Mouse (Mus musculus) fat pad, adult 2 months (tissue): ENCODE results near the gene Mcm10.
A peak's percentile ranks its signal among the peaks of the same experiment; 100 is the strongest.
"Not testable (repeated sequence)": the region's sequence is repeated elsewhere in the genome, so short reads cannot be mapped to it uniquely, and the experiment has no call there.

Experiments used
- DNase-seq: peaks from one replicate; pipeline ENCODE4 v3.0.0-alpha.2; 2011; ENCODE audit warnings: low read depth, low spot score; ENCODE audit errors: extremely low read depth

Gene Mcm10

DNA sequence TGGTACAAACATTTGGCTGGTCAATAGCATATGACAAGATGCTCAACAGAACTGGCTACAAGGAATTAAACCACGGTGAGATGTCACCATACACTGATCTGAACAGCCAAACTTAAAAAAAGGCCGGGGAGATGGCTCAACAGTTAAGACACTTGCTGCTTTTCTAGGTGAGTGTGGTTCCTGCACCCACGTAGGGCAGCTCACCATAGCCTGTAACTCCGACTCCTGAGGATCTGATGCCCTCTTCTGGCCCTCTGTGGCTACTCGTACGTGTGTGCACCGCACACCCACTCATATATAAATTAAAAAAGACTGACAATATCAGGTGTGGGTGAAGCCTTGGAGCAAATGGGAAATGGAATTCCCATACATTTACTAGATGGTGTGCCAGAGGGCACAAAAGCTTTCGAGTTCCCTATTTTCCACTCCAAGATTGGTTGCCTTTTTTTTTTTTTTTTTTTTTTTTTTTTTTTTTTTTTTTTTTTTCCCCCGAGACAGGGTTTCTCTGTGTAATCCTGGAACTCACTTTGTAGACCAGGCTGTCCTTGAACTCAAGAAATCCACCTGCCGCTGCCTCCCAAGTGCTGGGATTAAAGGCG is 23.7 kb downstream of the Mcm10 start:
- no peak for DNase-seq

DNA sequence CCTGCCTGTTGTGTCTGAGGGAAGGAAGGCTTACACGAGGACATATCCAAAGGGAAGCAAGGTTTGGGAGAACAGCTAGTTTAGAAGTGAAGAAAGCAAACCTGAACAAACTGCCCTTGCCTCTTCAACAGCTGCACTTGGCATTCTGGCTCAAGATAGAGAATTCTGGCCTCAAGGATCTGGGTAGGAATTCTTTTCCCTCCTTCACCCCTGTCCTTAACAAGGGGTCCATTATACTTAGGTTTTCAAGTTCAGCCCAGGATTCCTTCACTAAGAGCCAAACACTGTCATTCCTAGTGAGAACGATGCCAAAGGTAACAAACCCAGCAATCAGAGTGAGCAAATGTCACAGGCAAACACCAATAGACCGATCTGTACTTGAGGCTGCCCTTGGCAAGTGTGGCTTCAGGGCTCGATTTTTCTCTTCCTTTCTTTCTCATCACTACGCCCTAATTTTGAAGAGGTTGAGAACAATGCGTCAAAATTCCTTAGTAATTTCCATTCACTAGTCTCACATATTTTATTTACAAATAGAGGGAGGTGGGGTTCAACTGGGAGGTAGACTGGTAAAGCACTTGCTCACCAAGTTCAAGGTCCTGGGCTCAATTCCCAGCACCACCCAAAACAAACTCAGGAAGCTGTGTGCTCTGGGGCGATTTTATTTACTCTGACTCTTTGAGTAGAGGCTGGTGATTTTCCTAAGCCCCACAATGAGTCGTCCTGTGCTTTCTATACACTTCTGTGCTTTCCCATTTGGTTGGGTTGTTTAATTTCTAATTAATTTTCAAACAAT is 25.0 kb downstream of the Mcm10 start:
- no peak for DNase-seq

DNA sequence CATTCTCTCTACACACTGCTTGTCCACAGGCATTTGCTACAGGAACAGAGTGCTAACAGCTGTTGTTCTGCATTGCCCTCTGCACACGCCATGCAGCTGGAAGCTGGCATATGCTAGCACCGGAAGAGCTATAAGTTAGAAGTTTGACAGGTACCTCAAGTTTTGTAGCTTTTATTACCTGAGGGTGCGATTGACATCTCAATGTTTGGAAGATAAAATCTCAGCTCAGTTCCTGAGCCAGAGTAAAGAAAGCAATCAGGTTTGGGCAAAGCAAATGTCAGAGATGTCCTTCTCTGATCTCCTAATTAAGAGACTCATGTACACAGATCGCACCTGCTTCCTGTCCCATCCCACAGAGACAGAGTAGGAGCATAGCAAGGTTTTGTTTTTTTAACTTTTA is 25.8 kb downstream of the Mcm10 start:
- peak; percentile 61 for DNase-seq

DNA sequence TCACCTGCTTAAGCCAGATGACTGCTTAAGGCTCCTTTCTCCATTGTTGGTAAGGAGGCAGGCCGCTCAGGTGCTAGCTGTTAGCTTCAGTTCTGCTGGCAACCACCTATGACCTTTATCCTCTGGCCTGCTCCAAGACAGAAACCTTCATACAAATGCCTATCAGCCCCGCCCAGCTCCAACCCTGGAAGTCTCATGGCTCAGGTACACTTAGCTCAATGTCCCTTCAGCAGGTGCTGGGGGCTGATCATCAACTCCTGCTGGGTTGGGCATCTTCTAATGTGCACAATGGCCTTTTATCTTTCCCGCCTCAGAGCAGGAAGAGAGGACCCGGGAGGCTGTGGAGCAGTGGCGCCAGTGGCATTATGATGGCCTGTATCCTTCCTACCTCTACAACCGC is 27.6 kb downstream of the Mcm10 start:
- DNase-seq = no peak

DNA sequence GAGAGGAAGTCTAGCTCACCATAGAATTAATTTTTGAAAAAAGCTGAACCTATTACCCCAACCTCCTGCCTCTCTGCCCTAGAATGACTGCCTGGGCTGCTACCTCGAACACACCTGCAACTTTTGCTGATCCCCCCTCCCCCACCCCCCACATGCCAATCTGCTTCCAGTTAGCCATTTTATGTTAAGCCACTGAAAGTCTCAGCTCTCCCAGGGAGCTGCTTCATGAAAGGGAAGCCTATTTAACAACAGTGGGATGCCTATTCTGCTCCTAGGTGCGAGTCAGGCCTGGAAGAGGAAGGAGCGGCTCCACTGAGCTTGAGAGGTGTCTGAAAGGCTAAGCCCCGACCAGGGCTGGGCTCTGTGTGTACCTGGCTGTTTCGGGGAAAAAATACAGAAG is 28.6 kb downstream of the Mcm10 start:
- no peak for DNase-seq

DNA sequence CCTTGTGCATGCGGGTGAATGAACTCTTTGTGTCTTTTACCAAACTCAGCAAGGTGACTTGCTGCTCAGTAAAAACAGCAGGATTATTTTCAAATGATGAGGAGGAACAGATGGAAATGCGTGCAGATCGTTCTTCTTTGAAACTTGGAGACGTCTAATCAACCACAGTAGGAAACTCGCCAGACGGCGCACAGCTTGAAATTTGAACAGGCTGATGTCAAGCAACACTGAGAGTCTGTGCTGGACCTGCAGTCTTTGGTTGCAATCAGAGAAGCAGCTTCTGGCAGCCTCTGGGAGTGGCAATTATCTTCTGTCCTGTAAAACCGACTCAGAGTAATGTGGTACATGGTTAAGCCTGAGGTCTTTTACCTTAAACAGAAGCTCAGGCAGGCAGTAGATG is 34.5 kb downstream of the Mcm10 start:
- no peak for DNase-seq

DNA sequence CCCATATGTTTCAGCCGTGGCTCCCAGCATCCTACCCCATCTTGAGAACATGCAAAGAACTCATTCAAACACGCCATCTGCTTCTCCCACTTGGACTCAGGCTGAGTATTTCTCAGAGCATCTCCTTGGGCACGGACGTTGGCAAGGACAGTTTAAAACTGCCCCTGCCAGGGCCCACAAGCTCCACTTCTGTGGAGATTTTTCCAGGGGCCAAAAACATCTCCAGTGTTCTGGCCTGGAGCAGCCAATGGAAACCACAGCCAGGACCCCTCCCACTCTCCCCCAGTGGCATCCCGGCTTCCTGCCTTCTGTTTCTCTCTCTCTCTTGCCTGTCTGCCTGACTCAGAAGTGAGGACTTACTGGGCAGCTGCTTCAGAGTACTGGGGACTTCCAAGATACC is 36.8 kb downstream of the Mcm10 start, which contains the start of gene Ucma:
Gene Ucma (plus strand): TSS at position 316 of the 400 bp plus-strand sequence.
- no peak for DNase-seq

DNA sequence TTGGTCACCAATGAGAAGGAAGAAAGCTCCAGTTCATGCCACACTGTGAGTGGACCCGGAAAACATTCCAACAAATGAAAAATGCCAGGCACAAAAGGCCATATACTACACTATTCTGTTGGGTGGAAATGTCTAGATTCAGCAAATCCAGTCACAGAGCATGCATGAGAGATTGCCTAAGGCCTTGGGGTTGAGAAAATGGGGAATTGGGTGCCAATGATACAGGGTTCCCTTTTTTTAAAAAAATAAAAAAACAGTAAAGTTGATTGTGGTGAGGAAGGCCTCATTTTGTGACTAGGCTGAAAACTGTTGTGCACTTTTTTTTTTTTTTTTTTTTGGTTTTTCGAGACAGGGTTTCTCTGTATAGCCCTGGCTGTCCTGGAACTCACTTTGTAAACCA is 43.5 kb downstream of the Mcm10 start:
- no peak for DNase-seq

DNA sequence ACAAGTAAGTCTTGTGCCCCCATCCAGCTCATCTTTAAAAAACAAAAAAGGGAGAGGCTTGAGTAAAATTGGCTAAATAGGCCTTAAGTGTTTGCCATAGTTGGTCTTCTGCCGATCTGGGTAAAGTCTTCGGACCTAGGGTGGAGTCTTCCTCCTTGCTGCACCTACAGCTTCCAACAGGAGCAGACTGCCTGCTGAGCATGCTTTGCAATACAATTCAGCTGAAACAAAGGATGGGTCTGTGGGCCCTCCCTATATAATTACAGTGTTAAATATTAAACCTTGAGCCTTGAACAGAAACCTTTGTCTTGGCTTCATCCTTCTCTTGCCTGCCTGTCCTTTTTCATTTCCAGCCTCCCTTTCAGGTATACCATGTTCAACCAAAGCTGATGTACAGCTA is 44.8 kb downstream of the Mcm10 start:
- DNase-seq = no peak

DNA sequence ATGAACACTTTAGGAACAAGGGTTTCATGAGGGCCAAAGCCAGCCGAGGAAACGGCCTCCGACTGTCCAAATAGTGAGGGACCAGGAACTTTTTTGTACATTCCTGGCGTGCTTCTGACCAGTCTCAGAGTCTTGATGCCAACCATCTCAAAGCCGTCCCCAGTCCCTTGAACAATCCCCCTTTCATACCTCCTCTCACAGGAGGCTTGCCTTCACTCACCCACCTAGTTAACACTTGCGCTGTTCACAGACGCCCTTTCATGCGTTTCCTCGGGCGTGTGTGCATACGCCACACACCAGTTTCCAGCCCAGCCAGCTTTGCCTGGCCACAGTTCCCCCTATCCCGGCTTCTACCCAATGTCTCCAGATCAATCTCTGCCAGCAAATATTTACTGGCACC is 54.6 kb downstream of the Mcm10 start:
- no peak for DNase-seq

DNA sequence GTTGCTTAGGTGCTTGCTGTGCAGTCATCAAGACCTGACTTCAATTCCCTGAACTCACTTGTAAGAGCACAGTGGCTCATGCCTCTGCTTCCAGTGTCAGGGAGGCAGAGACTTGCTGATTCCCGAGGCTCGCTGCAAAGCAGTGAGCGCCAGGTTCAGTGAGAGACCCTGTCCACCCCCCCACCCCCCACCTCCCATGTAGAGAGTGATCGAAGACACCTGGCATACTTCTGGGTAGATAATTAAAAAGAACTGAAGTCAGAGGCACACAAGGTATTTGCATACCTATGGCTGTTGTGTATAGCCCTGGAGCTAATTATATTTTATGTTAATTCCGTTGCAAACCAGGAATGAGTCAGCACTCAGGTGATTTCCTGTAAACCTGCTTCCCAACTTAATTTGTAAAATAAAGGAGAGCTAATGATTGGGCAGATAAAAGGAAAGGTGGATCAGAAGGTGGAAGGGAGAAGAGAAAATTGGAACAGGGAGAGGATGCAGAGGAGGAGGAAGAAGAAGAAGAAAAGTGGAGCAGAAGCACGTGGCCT is 58.3 kb downstream of the Mcm10 start:
- DNase-seq = no peak

DNA sequence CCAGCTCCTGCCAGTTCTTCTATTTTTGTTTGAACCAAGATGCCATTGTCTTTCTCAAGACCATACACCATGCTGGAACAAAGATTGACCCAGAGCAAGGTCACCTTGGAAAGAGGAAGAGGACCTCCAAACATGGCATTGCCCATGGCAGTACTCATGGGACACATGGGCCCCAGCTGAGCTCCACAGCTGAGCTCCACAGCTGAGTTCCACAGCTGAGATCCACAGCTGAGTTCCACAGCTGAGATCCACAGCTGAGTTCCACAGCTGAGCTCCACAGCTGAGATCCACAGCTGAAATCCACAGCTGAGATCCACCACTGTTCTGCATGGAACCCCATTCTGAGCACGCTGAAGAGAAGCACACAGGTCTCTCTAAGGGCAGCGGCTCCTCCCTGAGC is 61.6 kb downstream of the Mcm10 start:
- DNase-seq = no peak

DNA sequence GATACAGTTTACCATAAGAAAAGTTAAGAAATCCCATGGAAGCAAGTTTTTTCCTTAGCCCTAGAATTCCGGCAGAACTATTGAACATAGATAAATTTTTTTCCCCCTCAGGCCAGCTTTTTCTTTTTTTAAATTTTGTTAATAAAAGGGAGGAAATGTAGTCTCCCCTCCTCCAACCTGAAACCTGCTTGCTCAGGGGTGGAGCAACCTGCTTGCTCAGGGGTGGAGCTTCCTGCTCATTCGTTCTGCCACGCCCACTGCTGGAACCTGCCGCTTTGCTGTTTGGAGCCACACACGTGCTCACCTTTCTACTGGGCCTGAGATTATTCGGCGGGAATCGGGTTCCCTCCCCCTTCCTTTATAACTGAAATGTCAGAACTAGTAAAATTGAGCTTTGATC is 62.9 kb downstream of the Mcm10 start:
- not testable (repeated sequence) for DNase-seq

DNA sequence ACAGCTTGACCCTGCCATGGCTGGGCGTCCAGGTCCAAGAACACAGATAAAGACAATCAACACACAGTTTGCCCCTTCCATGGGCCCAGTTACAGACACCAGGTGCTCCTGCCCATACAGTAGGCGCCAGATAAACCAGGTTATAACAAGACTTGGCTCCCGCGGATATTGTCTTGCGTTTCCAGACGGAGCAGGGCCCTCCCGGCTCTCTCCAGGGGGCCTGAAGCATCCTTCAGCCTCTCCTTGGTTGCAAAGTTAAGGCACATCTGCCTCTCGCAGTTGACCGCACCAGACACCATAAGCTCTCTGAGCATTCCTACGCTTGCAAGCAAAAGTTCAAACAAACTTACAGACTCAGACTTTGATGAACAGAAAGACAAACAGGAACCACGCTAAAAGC is 71.7 kb downstream of the Mcm10 start:
- DNase-seq = no peak
